Mouse (Mus musculus): Measurements from ENCODE around the gene Car15. TPM values are rescaled to one million over a fixed set of nuclear protein-coding genes. Genes with fewer than 3 reads are reported as not detected.
A peak's percentile ranks its signal among the peaks of the same experiment; 100 is the strongest.

Car15 gene
- polyA plus RNA-seq (2016; fragmentation: Nextera tagmentation; extraction: Ambion mirVana), result 1.5 and 1.7 TPM in 2 replicates

- peaks cover 51% of the 10 kb centered on the region for H3K27me3 ChIP-seq (replicated peaks)
- no peaks in the 10 kb centered on the region for H3K9me3 ChIP-seq (replicated peaks)
- WGBS, result 79% methylated on average over 6 of the region's 6 CpGs
- no peak within 1 kb of the TSS for H3K27ac ChIP-seq (ENCODE audit: poor library complexity, severe bottlenecking)
- H3K36me3 ChIP-seq, result peaks cover 31% of the 10 kb centered on the region
- no peak within 1 kb of the TSS for H3K9ac ChIP-seq
- ATAC-seq (ENCODE audit: insufficient number of reproducible peaks, low FRiP score), result no peak
- H3K4me1 ChIP-seq (replicated peaks), result peaks cover 12% of the 10 kb centered on the region
- H3K4me2 ChIP-seq, result no peak within 1 kb of the TSS
- no peak within 1 kb of the TSS for H3K4me3 ChIP-seq
Observed at GRCm38 (mm10) chr16:17838051-17838450, at the start of gene Car15. Gene Car15 (minus strand): TSS chr16:17838364.

GRCm38 (mm10) chr16:17884116-17884515 lies 46.0 kb upstream of the Car15 start:
- H3K4me3 ChIP-seq, result no peak overlapping the region
- no peaks in the 10 kb centered on the region for H3K9me3 ChIP-seq (replicated peaks)
- peaks cover 28% of the 10 kb centered on the region for H3K4me1 ChIP-seq (replicated peaks)
- no peak overlapping the region for H3K27ac ChIP-seq (ENCODE audit: poor library complexity, severe bottlenecking)
- H3K4me2 ChIP-seq, result no peak overlapping the region
- H3K9ac ChIP-seq, result no peak overlapping the region
- ATAC-seq (ENCODE audit: insufficient number of reproducible peaks, low FRiP score), result no peak
- H3K27me3 ChIP-seq (replicated peaks), result no peaks in the 10 kb centered on the region
- 54% methylated on average over 6 of the region's 6 CpGs for WGBS
- H3K36me3 ChIP-seq, result 0 out of 2 replicates have a peak, but pooled peaks cover 4% of the 10 kb centered on the region

- Histone ChIP-seq H3K4me3 (no peak overlapping the region), H3K27ac (ENCODE audit: poor library complexity, severe bottlenecking) (no peak overlapping the region), H3K36me3 (peaks cover 8% of the 10 kb centered on the region; the same call in 1 of the 2 replicates), H3K27me3 (replicated peaks) (no peaks in the 10 kb centered on the region), H3K9me3 (replicated peaks) (no peaks in the 10 kb centered on the region), H3K4me1 (replicated peaks) (peaks cover 34% of the 10 kb centered on the region), H3K9ac (no peak overlapping the region), H3K4me2 (no peak overlapping the region)
- ATAC-seq (ENCODE audit: insufficient number of reproducible peaks, low FRiP score), result no peak
Observed at GRCm38 (mm10) chr16:17882196-17882595, 44.0 kb upstream of the Car15 start.

- H3K4me3 ChIP-seq, result no peak overlapping the region
- no peak overlapping the region for H3K4me2 ChIP-seq
- H3K27ac ChIP-seq (ENCODE audit: poor library complexity, severe bottlenecking), result no peak overlapping the region
- H3K9ac ChIP-seq, result no peak overlapping the region
- no peak for ATAC-seq (ENCODE audit: insufficient number of reproducible peaks, low FRiP score)
- peaks cover 7% of the 10 kb centered on the region; the same call in 1 of the 2 replicates for H3K36me3 ChIP-seq
- no peaks in the 10 kb centered on the region for H3K27me3 ChIP-seq (replicated peaks)
- no peaks in the 10 kb centered on the region for H3K9me3 ChIP-seq (replicated peaks)
- WGBS, result 84% methylated on average over 4 of the region's 4 CpGs
- peaks cover 45% of the 10 kb centered on the region for H3K4me1 ChIP-seq (replicated peaks)
Observed at GRCm38 (mm10) chr16:17879571-17879970, 41.4 kb upstream of the Car15 start.

GRCm38 (mm10) chr16:17876096-17876495 lies 37.9 kb upstream of the Car15 start:
- no peak overlapping the region for H3K4me3 ChIP-seq
- ATAC-seq (ENCODE audit: insufficient number of reproducible peaks, low FRiP score), result no peak
- H3K4me1 ChIP-seq (replicated peaks), result peaks cover 58% of the 10 kb centered on the region
- no peak overlapping the region for H3K9ac ChIP-seq
- H3K4me2 ChIP-seq, result no peak overlapping the region
- H3K27ac ChIP-seq (ENCODE audit: poor library complexity, severe bottlenecking), result no peak overlapping the region
- peaks cover 16% of the 10 kb centered on the region for H3K36me3 ChIP-seq
- H3K9me3 ChIP-seq (replicated peaks), result no peaks in the 10 kb centered on the region
- no peaks in the 10 kb centered on the region for H3K27me3 ChIP-seq (replicated peaks)
- WGBS, result 86% methylated on average over 1 of the region's 1 CpGs

- H3K9ac ChIP-seq, result no peak overlapping the region
- H3K4me3 ChIP-seq, result no peak overlapping the region
- H3K4me2 ChIP-seq, result 0 out of 2 replicates have a peak overlapping the region, but pooled peaks have one; percentile 0
- peaks cover 60% of the 10 kb centered on the region for H3K4me1 ChIP-seq (replicated peaks)
- 27% methylated on average over 4 of the region's 4 CpGs for WGBS
- peaks cover 20% of the 10 kb centered on the region for H3K36me3 ChIP-seq
- no peak for ATAC-seq (ENCODE audit: insufficient number of reproducible peaks, low FRiP score)
- peak overlapping the region; percentile 75 for H3K27ac ChIP-seq (ENCODE audit: poor library complexity, severe bottlenecking)
- H3K27me3 ChIP-seq (replicated peaks), result no peaks in the 10 kb centered on the region
- H3K9me3 ChIP-seq (replicated peaks), result no peaks in the 10 kb centered on the region
Observed at GRCm38 (mm10) chr16:17875174-17875573, 37.0 kb upstream of the Car15 start.

- H3K4me1 ChIP-seq (replicated peaks), result peaks cover 58% of the 10 kb centered on the region
Observed at GRCm38 (mm10) chr16:17872995-17873394, 34.8 kb upstream of the Car15 start.

GRCm38 (mm10) chr16:17871248-17871647 lies 33.1 kb upstream of the Car15 start:
- peaks cover 58% of the 10 kb centered on the region for H3K4me1 ChIP-seq (replicated peaks)
- H3K9ac ChIP-seq, result no peak overlapping the region
- 25% methylated on average over 5 of the region's 5 CpGs for WGBS
- H3K36me3 ChIP-seq, result peaks cover 19% of the 10 kb centered on the region
- ATAC-seq (ENCODE audit: insufficient number of reproducible peaks, low FRiP score), result no peak
- no peak overlapping the region for H3K4me3 ChIP-seq
- no peak overlapping the region for H3K4me2 ChIP-seq
- no peak overlapping the region for H3K27ac ChIP-seq (ENCODE audit: poor library complexity, severe bottlenecking)
- no peaks in the 10 kb centered on the region for H3K9me3 ChIP-seq (replicated peaks)
- H3K27me3 ChIP-seq (replicated peaks), result no peaks in the 10 kb centered on the region

More at GRCm38 (mm10) chr16:17872995-17873394, 34.8 kb upstream of the Car15 start:
- 24% methylated on average over 4 of the region's 4 CpGs for WGBS
- Histone ChIP-seq H3K9ac (no peak overlapping the region), H3K4me3 (no peak overlapping the region), H3K4me2 (no peak overlapping the region), H3K9me3 (replicated peaks) (no peaks in the 10 kb centered on the region), H3K27me3 (replicated peaks) (no peaks in the 10 kb centered on the region), H3K27ac (ENCODE audit: poor library complexity, severe bottlenecking) (peak overlapping the region; percentile 31), H3K36me3 (peaks cover 20% of the 10 kb centered on the region)
- peak; percentile 50; the same call in 1 of the 2 replicates for ATAC-seq (ENCODE audit: insufficient number of reproducible peaks, low FRiP score)

GRCm38 (mm10) chr16:17865770-17866169 lies 27.6 kb upstream of the Car15 start:
- Histone ChIP-seq H3K4me3 (no peak overlapping the region), H3K4me1 (replicated peaks) (peaks cover 19% of the 10 kb centered on the region), H3K4me2 (no peak overlapping the region), H3K27ac (ENCODE audit: poor library complexity, severe bottlenecking) (no peak overlapping the region), H3K27me3 (replicated peaks) (no peaks in the 10 kb centered on the region), H3K36me3 (peaks cover 22% of the 10 kb centered on the region), H3K9me3 (replicated peaks) (no peaks in the 10 kb centered on the region), H3K9ac (no peak overlapping the region)
- WGBS, result 71% methylated on average over 6 of the region's 6 CpGs
- no peak for ATAC-seq (ENCODE audit: insufficient number of reproducible peaks, low FRiP score)

- Histone ChIP-seq H3K27me3 (replicated peaks) (no peaks in the 10 kb centered on the region), H3K9me3 (replicated peaks) (no peaks in the 10 kb centered on the region), H3K4me1 (replicated peaks) (peaks cover 18% of the 10 kb centered on the region), H3K36me3 (peaks cover 19% of the 10 kb centered on the region), H3K9ac (no peak overlapping the region), H3K4me2 (no peak overlapping the region), H3K27ac (ENCODE audit: poor library complexity, severe bottlenecking) (no peak overlapping the region), H3K4me3 (no peak overlapping the region)
- WGBS, result 86% methylated on average over 2 of the region's 2 CpGs
- ATAC-seq (ENCODE audit: insufficient number of reproducible peaks, low FRiP score), result no peak
Observed at GRCm38 (mm10) chr16:17865293-17865692, 27.1 kb upstream of the Car15 start.

GRCm38 (mm10) chr16:17858592-17858991 lies 20.4 kb upstream of the Car15 start:
- H3K4me3 ChIP-seq, result no peak overlapping the region
- no peak overlapping the region for H3K4me2 ChIP-seq
- ATAC-seq (ENCODE audit: insufficient number of reproducible peaks, low FRiP score), result no peak
- H3K36me3 ChIP-seq, result peaks cover 63% of the 10 kb centered on the region
- no peaks in the 10 kb centered on the region for H3K9me3 ChIP-seq (replicated peaks)
- no peaks in the 10 kb centered on the region for H3K27me3 ChIP-seq (replicated peaks)
- H3K27ac ChIP-seq (ENCODE audit: poor library complexity, severe bottlenecking), result no peak overlapping the region
- peaks cover 7% of the 10 kb centered on the region; the same call in 1 of the 2 replicates for H3K4me1 ChIP-seq (replicated peaks)
- no peak overlapping the region for H3K9ac ChIP-seq

GRCm38 (mm10) chr16:17857157-17857556 lies 19.0 kb upstream of the Car15 start:
- 87% methylated on average over 7 of the region's 7 CpGs for WGBS
- no peaks in the 10 kb centered on the region for H3K9me3 ChIP-seq (replicated peaks)
- no peak overlapping the region for H3K4me2 ChIP-seq
- no peaks in the 10 kb centered on the region for H3K27me3 ChIP-seq (replicated peaks)
- H3K9ac ChIP-seq, result no peak overlapping the region
- no peak for ATAC-seq (ENCODE audit: insufficient number of reproducible peaks, low FRiP score)
- no peak overlapping the region for H3K4me3 ChIP-seq
- peaks cover 70% of the 10 kb centered on the region for H3K36me3 ChIP-seq
- H3K4me1 ChIP-seq (replicated peaks), result peaks cover under 1% of the 10 kb centered on the region; the same call in 1 of the 2 replicates
- H3K27ac ChIP-seq (ENCODE audit: poor library complexity, severe bottlenecking), result no peak overlapping the region
